Mouse (Mus musculus): ENCODE measurements around the gene Slc25a26. TPM values are rescaled to one million over a fixed set of nuclear protein-coding genes. Genes with fewer than 3 reads are reported as not detected.
"Not testable (repeated sequence)": the region's sequence is repeated elsewhere in the genome, so short reads cannot be mapped to it uniquely, and the experiment has no call there.

The Slc25a26 gene
- polyA plus RNA-seq, 1 experiment from 2014 or later = 9.4 TPM

- H3K27me3 ChIP-seq; ATAC-seq (ENCODE audit: borderline replicate concordance, extremely low read depth, low FRiP score, low TSS enrichment); H3K9me3 ChIP-seq; H3K27ac ChIP-seq; H3K4me3 ChIP-seq; H3K9ac ChIP-seq; H3K36me3 ChIP-seq; H3K4me1 ChIP-seq; H3K4me2 ChIP-seq: not testable (repeated sequence)
- 68% methylated on average over 1 of the region's 1 CpGs for WGBS
These were observed 58.5 kb downstream of the Slc25a26 start for GRCm38 (mm10) chr6:94558603-94559002.

DNA sequence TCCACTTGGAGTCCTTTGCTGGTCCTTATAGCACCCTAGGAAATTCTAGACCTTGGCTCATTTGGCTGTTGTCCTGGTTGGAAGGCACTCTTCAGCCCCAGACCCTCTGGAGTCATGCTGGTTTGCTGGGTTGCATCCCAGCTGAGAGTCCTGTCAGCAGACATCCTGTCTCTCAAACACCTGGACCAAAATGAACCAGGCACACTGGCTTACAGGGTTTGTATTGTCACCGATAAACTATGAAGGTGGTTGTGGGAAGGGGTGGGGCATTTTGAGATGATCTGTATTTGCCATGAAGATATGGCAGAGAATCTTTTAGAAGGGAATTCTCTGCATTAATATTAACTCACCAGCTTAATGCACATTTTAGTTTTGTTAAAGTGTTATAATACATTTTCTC is 60.8 kb downstream of the Slc25a26 start:
- no peak overlapping the region for H3K4me3 ChIP-seq
- WGBS = 90% methylated on average over 1 of the region's 1 CpGs
- H3K36me3 ChIP-seq = no peaks in the 10 kb centered on the region
- no peaks in the 10 kb centered on the region for H3K27me3 ChIP-seq
- H3K9me3 ChIP-seq = no peaks in the 10 kb centered on the region
- H3K9ac ChIP-seq = no peak overlapping the region
- no peak overlapping the region for H3K27ac ChIP-seq
- no peak overlapping the region for H3K4me2 ChIP-seq
- ATAC-seq (ENCODE audit: borderline replicate concordance, extremely low read depth, low FRiP score, low TSS enrichment) = no peak
- no peaks in the 10 kb centered on the region for H3K4me1 ChIP-seq

GRCm38 (mm10) chr6:94561346-94561745 is 61.2 kb downstream of the Slc25a26 start:
- H3K27ac ChIP-seq = no peak overlapping the region
- no peak overlapping the region for H3K4me3 ChIP-seq
- no peak for ATAC-seq (ENCODE audit: borderline replicate concordance, extremely low read depth, low FRiP score, low TSS enrichment)
- H3K4me1 ChIP-seq = no peaks in the 10 kb centered on the region
- no peaks in the 10 kb centered on the region for H3K27me3 ChIP-seq
- H3K4me2 ChIP-seq = no peak overlapping the region
- H3K9ac ChIP-seq = no peak overlapping the region
- 38% methylated on average over 1 of the region's 1 CpGs for WGBS
- H3K9me3 ChIP-seq = no peaks in the 10 kb centered on the region
- H3K36me3 ChIP-seq = no peaks in the 10 kb centered on the region

DNA sequence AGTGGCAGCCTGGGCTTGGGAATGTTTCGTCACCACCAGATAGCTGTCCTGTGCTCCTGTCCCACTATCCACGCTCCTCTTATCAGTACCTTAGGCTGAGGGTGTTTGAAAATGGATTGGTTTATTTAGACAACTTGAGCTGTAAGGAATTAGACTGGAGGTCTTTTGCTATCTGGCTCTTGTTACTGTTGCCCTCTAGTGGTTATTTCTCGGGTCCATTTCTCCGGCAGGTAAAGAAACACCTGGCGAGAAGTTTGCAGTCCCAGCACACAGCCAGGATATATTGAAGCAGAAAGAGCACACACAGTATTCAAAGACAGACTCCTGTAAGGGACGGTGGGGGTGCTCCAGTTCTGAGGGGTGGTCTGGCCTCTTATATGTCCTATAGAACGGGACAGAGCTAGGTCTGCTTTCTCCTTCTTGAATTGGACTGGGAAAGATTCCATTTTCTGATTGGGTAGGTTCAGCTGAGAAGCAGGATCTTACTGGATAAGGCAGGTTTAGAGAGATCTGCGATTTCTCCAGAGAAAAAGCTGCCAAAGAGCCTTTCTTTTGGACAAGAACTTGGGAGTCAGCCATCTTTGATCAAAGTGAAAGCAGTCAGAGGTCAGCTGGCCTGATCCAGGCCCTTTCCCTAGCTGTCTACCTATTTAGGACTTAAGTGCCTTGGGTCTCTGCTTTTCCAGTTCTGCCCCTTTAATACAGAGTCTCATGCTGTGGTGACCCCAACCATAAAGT is 63.2 kb downstream of the Slc25a26 start:
- H3K27me3 ChIP-seq = no peaks in the 10 kb centered on the region
- no peak overlapping the region for H3K9ac ChIP-seq
- no peak overlapping the region for H3K4me2 ChIP-seq

DNA sequence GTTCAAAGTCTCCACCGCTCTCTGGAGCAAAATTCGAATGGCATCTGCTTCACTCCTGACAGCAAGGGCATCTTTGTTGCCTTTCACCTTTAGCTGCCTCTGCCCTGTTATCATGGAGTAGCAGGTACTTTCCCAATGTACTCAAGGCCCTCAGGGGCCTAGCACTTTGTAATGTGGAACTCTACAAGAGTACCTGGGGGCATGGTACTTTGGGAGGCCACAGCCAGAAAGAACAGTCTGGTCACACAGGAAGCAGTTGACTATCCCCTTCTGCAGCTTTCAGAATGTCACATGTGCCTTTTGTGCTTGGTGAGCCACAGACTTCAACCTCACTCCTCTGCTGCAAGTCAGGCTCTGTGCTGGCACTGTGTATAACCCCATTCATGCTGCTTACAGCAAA is 65.6 kb downstream of the Slc25a26 start:
- H3K9ac ChIP-seq = no peak overlapping the region
- 79% methylated on average over 2 of the region's 2 CpGs for WGBS
- H3K4me3 ChIP-seq = no peak overlapping the region
- no peaks in the 10 kb centered on the region for H3K27me3 ChIP-seq
- H3K4me1 ChIP-seq = no peaks in the 10 kb centered on the region
- no peak overlapping the region for H3K27ac ChIP-seq
- no peaks in the 10 kb centered on the region for H3K36me3 ChIP-seq
- no peak overlapping the region for H3K4me2 ChIP-seq
- no peak for ATAC-seq (ENCODE audit: borderline replicate concordance, extremely low read depth, low FRiP score, low TSS enrichment)
- H3K9me3 ChIP-seq = no peaks in the 10 kb centered on the region

More for the DNA sequence above, 63.2 kb downstream of the Slc25a26 start:
- WGBS = 30% methylated on average over 8 of the region's 8 CpGs
- no peaks in the 10 kb centered on the region for H3K36me3 ChIP-seq
- H3K9me3 ChIP-seq = no peaks in the 10 kb centered on the region
- no peaks in the 10 kb centered on the region for H3K4me1 ChIP-seq
- no peak overlapping the region for H3K4me3 ChIP-seq
- ATAC-seq (ENCODE audit: borderline replicate concordance, extremely low read depth, low FRiP score, low TSS enrichment) = no peak
- H3K27ac ChIP-seq = no peak overlapping the region

GRCm38 (mm10) chr6:94568040-94568439 is 67.9 kb downstream of the Slc25a26 start:
- no peaks in the 10 kb centered on the region for H3K27me3 ChIP-seq
- no peak for ATAC-seq (ENCODE audit: borderline replicate concordance, extremely low read depth, low FRiP score, low TSS enrichment)
- no peaks in the 10 kb centered on the region for H3K36me3 ChIP-seq
- 91% methylated on average over 2 of the region's 2 CpGs for WGBS
- no peaks in the 10 kb centered on the region for H3K4me1 ChIP-seq
- no peaks in the 10 kb centered on the region for H3K9me3 ChIP-seq
- no peak overlapping the region for H3K9ac ChIP-seq
- no peak overlapping the region for H3K4me3 ChIP-seq
- no peak overlapping the region for H3K27ac ChIP-seq
- H3K4me2 ChIP-seq = no peak overlapping the region

DNA sequence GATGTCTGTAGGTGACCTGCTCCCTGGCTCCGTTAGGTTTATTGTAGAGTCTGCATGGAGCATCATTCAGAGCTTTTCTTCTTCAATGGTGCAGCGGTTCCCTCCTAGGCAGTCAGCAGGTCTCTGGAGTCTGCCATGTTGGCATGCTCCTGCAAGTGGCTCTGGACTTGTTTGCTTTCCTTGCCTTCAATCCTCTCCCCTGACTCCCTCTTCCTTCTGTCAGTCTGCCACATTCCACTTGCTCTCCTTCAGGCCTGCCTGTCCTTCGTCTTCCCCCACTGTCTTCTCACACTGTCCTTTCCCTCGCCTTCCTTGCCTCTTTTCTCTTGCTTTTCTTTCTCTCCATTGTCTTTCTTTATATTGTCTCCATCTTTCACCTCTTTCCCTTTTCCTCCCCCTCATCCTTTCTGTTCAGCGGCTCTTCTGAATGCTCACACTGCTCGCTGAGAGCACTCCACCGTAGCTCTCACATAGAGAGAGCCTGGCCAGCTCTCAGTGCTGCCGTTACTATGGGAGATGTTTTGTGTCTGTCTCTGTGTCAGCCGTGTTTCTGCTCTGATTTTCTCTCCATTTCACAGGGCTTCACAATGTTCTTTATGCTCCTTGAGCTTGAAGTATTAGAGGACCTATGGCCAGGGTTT is 75.5 kb downstream of the Slc25a26 start:
- H3K27me3 ChIP-seq = no peaks in the 10 kb centered on the region
- no peak overlapping the region for H3K9ac ChIP-seq
- H3K4me3 ChIP-seq = no peak overlapping the region
- H3K36me3 ChIP-seq = no peaks in the 10 kb centered on the region
- 44% methylated on average over 9 of the region's 9 CpGs for WGBS
- H3K27ac ChIP-seq = no peak overlapping the region
- H3K9me3 ChIP-seq = no peaks in the 10 kb centered on the region
- H3K4me2 ChIP-seq = no peak overlapping the region
- H3K4me1 ChIP-seq = no peaks in the 10 kb centered on the region
- ATAC-seq (ENCODE audit: borderline replicate concordance, extremely low read depth, low FRiP score, low TSS enrichment) = no peak

DNA sequence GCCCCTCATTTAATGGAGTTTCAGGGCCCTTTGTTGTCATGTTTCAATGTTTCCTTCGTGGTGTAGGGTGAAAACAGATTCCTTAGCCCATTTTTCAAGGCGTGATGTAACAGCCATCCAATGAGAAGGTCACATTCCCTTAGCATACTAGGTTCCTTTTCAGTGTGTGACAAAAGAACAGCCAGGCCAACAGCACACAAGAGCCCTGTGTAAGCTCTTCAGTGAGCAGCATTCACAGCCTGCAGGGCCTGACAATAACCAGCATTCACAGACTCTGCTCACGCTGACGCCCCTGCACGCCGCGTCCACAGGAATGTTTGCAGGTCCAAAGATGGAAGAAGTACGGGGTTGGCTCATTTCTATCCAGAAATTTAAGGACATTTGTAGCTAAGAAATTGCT is 77.9 kb downstream of the Slc25a26 start:
- H3K36me3 ChIP-seq = no peaks in the 10 kb centered on the region
- WGBS = 62% methylated on average over 8 of the region's 8 CpGs
- no peaks in the 10 kb centered on the region for H3K27me3 ChIP-seq
- H3K4me2 ChIP-seq = no peak overlapping the region
- H3K9ac ChIP-seq = no peak overlapping the region
- no peaks in the 10 kb centered on the region for H3K9me3 ChIP-seq
- no peak overlapping the region for H3K4me3 ChIP-seq
- no peak for ATAC-seq (ENCODE audit: borderline replicate concordance, extremely low read depth, low FRiP score, low TSS enrichment)
- no peak overlapping the region for H3K27ac ChIP-seq
- H3K4me1 ChIP-seq = no peaks in the 10 kb centered on the region

GRCm38 (mm10) chr6:94582055-94582454 is 81.9 kb downstream of the Slc25a26 start:
- Histone ChIP-seq H3K9ac (no peak overlapping the region), H3K9me3 (no peaks in the 10 kb centered on the region), H3K4me2 (no peak overlapping the region), H3K4me1 (no peaks in the 10 kb centered on the region), H3K36me3 (no peaks in the 10 kb centered on the region), H3K27ac (no peak overlapping the region), H3K27me3 (no peaks in the 10 kb centered on the region), H3K4me3 (no peak overlapping the region)
- 82% methylated on average over 9 of the region's 9 CpGs for WGBS
- no peak for ATAC-seq (ENCODE audit: borderline replicate concordance, extremely low read depth, low FRiP score, low TSS enrichment)

- H3K36me3 ChIP-seq = no peaks in the 10 kb centered on the region
- WGBS = 93% methylated on average over 9 of the region's 9 CpGs
- no peak for ATAC-seq (ENCODE audit: borderline replicate concordance, extremely low read depth, low FRiP score, low TSS enrichment)
- no peaks in the 10 kb centered on the region for H3K9me3 ChIP-seq
- no peaks in the 10 kb centered on the region for H3K27me3 ChIP-seq
- no peak overlapping the region for H3K9ac ChIP-seq
- no peak overlapping the region for H3K27ac ChIP-seq
- H3K4me3 ChIP-seq = no peak overlapping the region
- no peaks in the 10 kb centered on the region for H3K4me1 ChIP-seq
- H3K4me2 ChIP-seq = no peak overlapping the region
These were observed 84.1 kb downstream of the Slc25a26 start for GRCm38 (mm10) chr6:94584147-94584695.

DNA sequence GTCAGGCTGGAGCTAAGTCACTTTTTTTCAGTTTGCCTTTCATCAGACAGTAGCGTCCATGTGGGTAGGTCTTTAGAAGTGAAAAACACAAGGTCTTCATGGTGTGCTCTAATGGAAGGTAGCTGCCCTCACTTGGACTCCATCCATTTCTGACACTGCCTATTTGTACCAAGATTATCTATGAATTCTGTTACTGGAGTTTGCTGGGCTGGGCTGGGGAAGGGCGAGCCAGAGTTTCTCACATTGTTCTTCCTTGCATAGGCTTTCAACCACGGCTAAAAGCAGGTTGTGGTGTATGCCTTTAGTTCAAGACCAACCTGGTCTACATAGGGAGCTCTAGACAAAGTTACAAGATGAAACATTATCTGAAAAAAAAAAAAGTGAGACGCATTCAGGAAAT is 84.8 kb downstream of the Slc25a26 start:
- H3K9ac ChIP-seq = no peak overlapping the region
- 83% methylated on average over 4 of the region's 4 CpGs for WGBS
- H3K27me3 ChIP-seq = no peaks in the 10 kb centered on the region
- no peak overlapping the region for H3K4me2 ChIP-seq
- no peaks in the 10 kb centered on the region for H3K4me1 ChIP-seq
- H3K36me3 ChIP-seq = no peaks in the 10 kb centered on the region
- H3K4me3 ChIP-seq = no peak overlapping the region
- no peaks in the 10 kb centered on the region for H3K9me3 ChIP-seq
- ATAC-seq (ENCODE audit: borderline replicate concordance, extremely low read depth, low FRiP score, low TSS enrichment) = no peak
- no peak overlapping the region for H3K27ac ChIP-seq

- Histone ChIP-seq H3K4me3 (no peak overlapping the region), H3K27ac (no peak overlapping the region), H3K36me3 (no peaks in the 10 kb centered on the region), H3K9me3 (no peaks in the 10 kb centered on the region), H3K9ac (no peak overlapping the region), H3K4me1 (peaks cover 10% of the 10 kb centered on the region), H3K4me2 (no peak overlapping the region), H3K27me3 (no peaks in the 10 kb centered on the region)
- ATAC-seq (ENCODE audit: borderline replicate concordance, extremely low read depth, low FRiP score, low TSS enrichment) = no peak
- WGBS = 68% methylated on average over 4 of the region's 4 CpGs
These were observed 88.2 kb downstream of the Slc25a26 start for GRCm38 (mm10) chr6:94588365-94588764.
